Mouse (Mus musculus): Measurements from ENCODE around the gene Siglece. TPM values are rescaled to one million over a fixed set of nuclear protein-coding genes. Genes with fewer than 3 reads are reported as not detected.
"Not testable (repeated sequence)": the region's sequence is repeated elsewhere in the genome, so short reads cannot be mapped to it uniquely, and the experiment has no call there.

Siglece gene
- polyA plus RNA-seq, 1 experiment = not detected

DNA sequence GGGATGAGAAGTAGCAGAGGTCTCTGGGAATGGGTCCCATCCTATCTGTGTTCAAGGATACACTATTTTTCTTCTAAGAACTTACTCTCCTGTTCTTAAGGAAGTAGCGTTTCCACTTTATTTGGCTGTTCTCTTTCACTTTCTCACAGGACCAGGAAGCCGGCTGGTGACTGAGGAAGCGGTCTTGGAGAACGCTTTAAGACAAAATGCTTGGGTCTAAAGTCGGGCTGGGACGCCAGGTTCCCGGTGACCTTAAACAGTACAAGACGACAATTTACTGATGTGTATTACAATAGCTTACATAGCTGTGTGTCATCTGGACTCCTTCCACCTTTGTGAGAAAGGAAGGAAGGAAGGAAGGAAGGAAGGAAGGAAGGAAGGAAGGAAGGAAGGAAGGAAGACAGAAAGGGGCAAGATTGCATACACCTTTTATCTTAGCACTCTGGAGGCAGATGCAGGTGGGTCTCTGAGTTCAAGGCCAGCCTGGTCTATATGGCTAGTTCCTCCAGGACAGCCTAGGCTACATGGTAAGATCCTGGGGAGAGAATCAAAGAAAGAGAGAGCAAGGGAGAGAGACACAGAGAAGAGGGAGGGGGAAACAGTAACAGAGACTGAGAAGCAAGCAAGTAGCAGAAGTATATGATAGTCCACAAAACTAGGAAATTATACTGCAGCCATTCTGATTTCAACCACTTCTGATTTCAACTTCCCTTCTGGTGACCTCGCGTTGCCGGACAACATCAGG lies 11.3 kb upstream of the Siglece start:
- Histone ChIP-seq H3K4me3 (ENCODE audit: insufficient read depth, low read depth, low read length) (0 out of 2 replicates have a peak overlapping the region, but pooled peaks have one; percentile 6), H3K27ac (ENCODE audit: insufficient read depth, low read depth, low read length) (no peak overlapping the region), H3K4me1 (ENCODE audit: control insufficient read depth, insufficient read depth, low read length) (peaks cover 6% of the 10 kb centered on the region)
- WGBS = 64% methylated on average over 11 of the region's 11 CpGs
- TF ChIP-seq CTCF (IDR thresholded peaks at IDR 0.05; ENCODE audit: insufficient read depth, low read depth, low read length) = no peak
- no peak for TF ChIP-seq POLR2A (IDR thresholded peaks at IDR 0.05; ENCODE audit: insufficient read depth, low read depth, low read length)

DNA sequence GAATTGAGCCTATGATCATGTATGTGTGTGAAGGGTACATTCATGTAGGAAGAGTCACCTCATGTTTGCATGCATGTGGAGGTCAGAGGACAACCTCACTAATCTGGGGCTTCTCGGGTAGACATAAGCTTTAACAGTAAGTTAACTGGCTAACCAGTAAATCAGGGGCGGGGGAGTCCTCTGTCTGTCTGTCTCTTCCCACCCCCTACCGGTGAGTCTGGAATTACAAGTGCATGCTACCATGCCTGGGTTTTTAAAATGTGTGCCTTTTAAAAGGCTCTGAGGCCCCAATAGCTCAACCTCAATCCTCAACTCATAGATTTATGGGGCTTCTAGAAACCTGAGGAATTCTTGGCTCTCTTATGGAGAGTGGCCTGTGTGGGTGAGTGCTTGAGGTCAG lies 8.6 kb upstream of the Siglece start:
- no peak overlapping the region for H3K27ac ChIP-seq (ENCODE audit: insufficient read depth, low read depth, low read length)
- TF ChIP-seq POLR2A (IDR thresholded peaks at IDR 0.05; ENCODE audit: insufficient read depth, low read depth, low read length) (no peak), CTCF (IDR thresholded peaks at IDR 0.05; ENCODE audit: insufficient read depth, low read depth, low read length) (no peak)
- 19% methylated on average over 3 of the region's 3 CpGs for WGBS
- H3K4me1 ChIP-seq (ENCODE audit: control insufficient read depth, insufficient read depth, low read length) = peaks cover 6% of the 10 kb centered on the region
- H3K4me3 ChIP-seq (ENCODE audit: insufficient read depth, low read depth, low read length) = no peak overlapping the region

DNA sequence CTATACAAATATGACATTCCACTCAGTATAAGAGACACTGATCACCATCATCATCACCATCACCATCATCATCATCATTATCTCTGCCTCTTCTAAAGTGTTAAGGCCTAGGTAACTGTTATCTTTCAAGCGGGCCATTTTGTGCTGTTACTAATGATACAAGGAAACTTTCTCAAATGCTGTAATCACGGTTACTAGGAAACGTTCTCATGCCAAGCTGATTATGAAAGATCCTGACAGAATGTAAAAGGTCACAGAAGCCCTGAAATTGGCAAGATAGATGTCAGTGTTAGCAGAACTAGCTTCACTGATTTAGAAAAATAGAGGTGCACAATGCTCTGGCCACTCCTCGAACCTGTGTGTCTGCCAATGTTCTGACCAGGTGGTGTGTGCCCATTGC lies 7.3 kb upstream of the Siglece start:
- not testable (repeated sequence) for H3K27ac ChIP-seq (ENCODE audit: insufficient read depth, low read depth, low read length); H3K4me3 ChIP-seq (ENCODE audit: insufficient read depth, low read depth, low read length); H3K4me1 ChIP-seq (ENCODE audit: control insufficient read depth, insufficient read depth, low read length)
- 88% methylated on average over 4 of the region's 4 CpGs for WGBS

DNA sequence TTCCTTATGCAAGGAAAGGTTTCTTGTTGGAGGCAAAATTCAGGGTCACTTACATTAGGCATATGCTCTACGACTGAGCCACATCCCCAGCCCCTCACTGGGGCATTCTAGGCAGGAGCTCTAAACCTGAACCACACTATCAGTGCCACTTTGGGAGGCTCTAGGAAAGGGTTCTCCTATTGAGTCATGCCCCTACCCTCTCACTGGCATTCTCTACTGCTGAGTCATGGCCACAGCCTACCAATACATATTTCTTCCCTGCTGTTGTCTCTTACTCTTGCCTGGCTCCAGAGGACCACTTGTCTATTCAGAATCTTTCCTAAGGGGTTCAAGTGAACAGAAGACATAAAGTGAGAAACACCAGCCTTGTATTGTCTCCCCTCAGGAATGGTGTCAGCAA lies 2.8 kb upstream of the Siglece start:
- TF ChIP-seq CTCF (IDR thresholded peaks at IDR 0.05; ENCODE audit: insufficient read depth, low read depth, low read length) (no peak), POLR2A (IDR thresholded peaks at IDR 0.05; ENCODE audit: insufficient read depth, low read depth, low read length) (no peak)
- Histone ChIP-seq H3K4me3 (ENCODE audit: insufficient read depth, low read depth, low read length) (no peak overlapping the region), H3K4me1 (ENCODE audit: control insufficient read depth, insufficient read depth, low read length) (no peaks in the 10 kb centered on the region), H3K27ac (ENCODE audit: insufficient read depth, low read depth, low read length) (no peak overlapping the region)
- WGBS = 93% methylated on average over 1 of the region's 1 CpGs

DNA sequence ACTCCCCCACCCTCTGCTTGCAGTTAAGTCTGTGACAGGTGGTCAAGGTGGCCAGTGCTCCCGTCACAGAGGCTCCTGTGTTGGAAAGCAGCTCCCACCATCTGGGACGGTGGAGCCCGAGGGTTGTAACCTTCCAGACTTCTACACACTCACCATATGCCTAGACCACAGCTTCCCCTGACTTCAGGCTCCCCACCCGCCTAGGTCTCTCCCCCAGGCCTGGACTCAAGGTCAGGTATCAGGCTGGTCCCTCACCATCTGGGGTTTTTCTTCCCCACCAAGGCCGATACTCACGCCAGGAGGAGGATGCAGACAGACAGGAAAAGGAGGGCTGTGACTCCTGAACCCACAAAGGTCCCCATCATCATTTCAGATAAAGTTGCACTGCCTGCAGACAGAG lies 3.7 kb downstream of the Siglece start:
- H3K4me1 ChIP-seq (ENCODE audit: control insufficient read depth, insufficient read depth, low read length) = no peaks in the 10 kb centered on the region
- no peak overlapping the region for H3K27ac ChIP-seq (ENCODE audit: insufficient read depth, low read depth, low read length)
- WGBS = 72% methylated on average over 6 of the region's 6 CpGs
- H3K4me3 ChIP-seq (ENCODE audit: insufficient read depth, low read depth, low read length) = no peak overlapping the region
- no peak for TF ChIP-seq POLR2A (IDR thresholded peaks at IDR 0.05; ENCODE audit: insufficient read depth, low read depth, low read length)
- TF ChIP-seq CTCF (IDR thresholded peaks at IDR 0.05; ENCODE audit: insufficient read depth, low read depth, low read length) = no peak

DNA sequence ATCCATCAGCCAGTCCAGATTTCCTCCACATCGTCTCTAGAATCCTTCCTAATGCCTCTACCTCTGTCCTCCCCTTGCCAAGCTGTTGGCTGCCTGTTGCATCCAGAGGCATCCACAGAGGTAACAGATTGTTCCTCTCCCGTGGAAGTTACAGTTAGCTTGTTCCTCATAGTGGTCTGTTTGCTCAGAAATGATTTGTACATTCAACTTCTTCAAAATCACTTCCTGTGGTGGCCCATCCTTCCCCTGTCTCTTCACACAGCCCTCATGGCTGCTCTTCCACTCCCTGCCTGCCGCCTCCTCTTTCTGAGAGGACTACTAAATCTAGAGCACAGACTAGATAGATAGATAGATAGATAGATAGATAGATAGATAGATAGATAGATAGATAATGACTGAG lies 5.4 kb downstream of the Siglece start:
- H3K27ac ChIP-seq (ENCODE audit: insufficient read depth, low read depth, low read length) = no peak overlapping the region
- no peak overlapping the region for H3K4me3 ChIP-seq (ENCODE audit: insufficient read depth, low read depth, low read length)
- H3K4me1 ChIP-seq (ENCODE audit: control insufficient read depth, insufficient read depth, low read length) = no peaks in the 10 kb centered on the region
- WGBS = 79% methylated on average over 3 of the region's 3 CpGs
- TF ChIP-seq POLR2A (IDR thresholded peaks at IDR 0.05; ENCODE audit: insufficient read depth, low read depth, low read length) = no peak
- no peak for TF ChIP-seq CTCF (IDR thresholded peaks at IDR 0.05; ENCODE audit: insufficient read depth, low read depth, low read length)

DNA sequence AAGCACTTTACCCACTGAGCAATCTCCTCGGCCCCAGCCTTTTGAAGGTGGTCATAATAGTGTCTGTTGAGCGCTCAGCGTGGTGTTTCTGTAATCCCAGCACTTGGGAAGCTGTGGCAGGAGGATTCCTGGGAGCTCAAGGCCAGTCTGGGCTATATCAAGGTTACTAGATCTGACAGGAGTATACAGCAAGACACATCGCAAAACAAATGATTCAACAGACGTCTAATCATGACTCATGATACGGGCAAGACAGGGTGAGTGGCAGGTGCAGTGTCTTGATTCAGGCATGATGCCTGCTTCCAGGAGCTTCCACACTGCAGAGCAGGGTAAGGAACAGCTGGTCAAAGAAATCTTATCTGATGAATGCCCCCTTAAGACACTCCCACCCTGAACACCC lies 7.3 kb downstream of the Siglece start:
- WGBS = 88% methylated on average over 6 of the region's 6 CpGs
- H3K4me1 ChIP-seq (ENCODE audit: control insufficient read depth, insufficient read depth, low read length) = no peaks in the 10 kb centered on the region
- no peak overlapping the region for H3K27ac ChIP-seq (ENCODE audit: insufficient read depth, low read depth, low read length)
- no peak overlapping the region for H3K4me3 ChIP-seq (ENCODE audit: insufficient read depth, low read depth, low read length)
- no peak for TF ChIP-seq POLR2A (IDR thresholded peaks at IDR 0.05; ENCODE audit: insufficient read depth, low read depth, low read length)
- TF ChIP-seq CTCF (IDR thresholded peaks at IDR 0.05; ENCODE audit: insufficient read depth, low read depth, low read length) = no peak

DNA sequence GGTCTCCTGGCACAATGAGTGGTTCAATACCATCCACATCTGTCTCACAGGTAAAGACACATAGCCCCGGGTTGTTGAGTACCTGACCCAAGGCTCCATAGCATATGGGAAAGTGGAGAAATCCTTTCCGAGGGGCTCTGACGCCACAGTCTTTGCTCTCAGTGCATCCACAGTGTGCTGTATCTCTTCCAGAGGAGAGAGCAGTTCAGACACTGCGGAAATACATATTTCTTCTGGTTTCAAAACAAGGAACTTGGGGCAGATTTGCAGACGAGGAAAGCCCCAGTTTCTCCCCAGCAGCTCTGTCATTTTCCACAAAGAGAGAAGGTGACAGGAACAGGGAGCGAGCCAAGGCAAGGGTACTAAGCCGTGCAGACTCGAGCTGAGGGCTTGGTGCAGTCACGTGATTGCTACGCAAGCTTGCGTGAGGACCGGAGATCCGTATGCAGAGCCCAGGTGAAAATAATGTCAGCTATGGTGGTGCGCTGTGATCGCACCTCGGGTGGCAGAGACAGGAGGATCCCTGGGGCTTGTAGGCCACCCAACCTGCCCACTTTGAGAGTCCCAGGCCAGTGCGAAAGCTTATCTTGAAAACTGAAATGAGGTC lies 16.8 kb downstream of the Siglece start:
- H3K4me3 ChIP-seq (ENCODE audit: insufficient read depth, low read depth, low read length) = no peak overlapping the region
- WGBS = 83% methylated on average over 17 of the region's 17 CpGs
- TF ChIP-seq CTCF (IDR thresholded peaks at IDR 0.05; ENCODE audit: insufficient read depth, low read depth, low read length) = no peak
- no peak for TF ChIP-seq POLR2A (IDR thresholded peaks at IDR 0.05; ENCODE audit: insufficient read depth, low read depth, low read length)
- no peaks in the 10 kb centered on the region for H3K4me1 ChIP-seq (ENCODE audit: control insufficient read depth, insufficient read depth, low read length)
- H3K27ac ChIP-seq (ENCODE audit: insufficient read depth, low read depth, low read length) = no peak overlapping the region

DNA sequence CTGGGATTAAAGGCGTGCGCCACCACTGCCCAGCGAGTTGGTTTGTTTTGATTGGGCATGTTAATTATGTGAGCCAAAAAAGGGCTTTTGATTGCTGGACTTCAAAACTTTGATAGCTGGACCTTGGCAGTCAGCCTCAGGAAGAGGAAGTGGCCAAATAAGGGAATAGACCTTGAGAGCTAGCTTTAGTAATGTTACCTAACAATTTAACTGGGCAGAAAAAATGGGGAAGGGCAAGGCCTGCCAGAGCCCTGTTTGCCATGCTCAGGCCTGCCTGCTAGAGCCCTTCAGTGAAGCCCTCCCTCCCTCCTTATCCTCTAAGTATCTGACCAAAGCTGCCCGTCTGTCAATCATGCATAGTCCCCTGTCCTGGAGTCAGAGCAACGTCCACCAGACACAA lies 17.4 kb downstream of the Siglece start:
- no peak overlapping the region for H3K4me3 ChIP-seq (ENCODE audit: insufficient read depth, low read depth, low read length)
- H3K4me1 ChIP-seq (ENCODE audit: control insufficient read depth, insufficient read depth, low read length) = no peaks in the 10 kb centered on the region
- no peak overlapping the region for H3K27ac ChIP-seq (ENCODE audit: insufficient read depth, low read depth, low read length)
- WGBS = 80% methylated on average over 5 of the region's 5 CpGs
- TF ChIP-seq POLR2A (IDR thresholded peaks at IDR 0.05; ENCODE audit: insufficient read depth, low read depth, low read length) (no peak), CTCF (IDR thresholded peaks at IDR 0.05; ENCODE audit: insufficient read depth, low read depth, low read length) (no peak)

All from olfactory bulb, adult 2 months (tissue).